Mouse (Mus musculus): ENCODE data around the gene Cmya5. TPM values are rescaled to one million over a fixed set of nuclear protein-coding genes. Genes with fewer than 3 reads are reported as not detected.

Gene Cmya5
- polyA plus RNA-seq, 1 experiment: 0.04 TPM

DNA sequence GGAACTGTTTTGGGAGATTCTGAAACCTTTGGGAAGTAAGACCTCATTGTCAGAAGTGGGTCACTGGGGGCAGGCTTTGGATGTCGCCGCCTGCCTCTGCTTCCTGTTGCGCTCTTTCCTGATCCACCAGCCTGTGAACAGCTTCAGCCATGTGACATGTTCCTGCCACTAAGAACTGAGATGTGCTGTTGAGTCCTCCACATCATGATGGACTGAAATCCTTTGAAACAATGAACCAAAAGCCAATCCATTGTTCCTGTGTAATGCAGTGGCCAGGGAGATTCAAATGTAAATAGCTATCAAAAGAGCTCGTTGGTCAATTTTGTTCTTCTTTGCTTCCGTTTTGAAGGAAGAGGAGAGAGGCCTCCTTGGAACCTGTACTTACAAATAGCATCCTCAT, 151.7 kb downstream of the Cmya5 start:
- Histone ChIP-seq H3K4me3 (ENCODE audit: low read depth, low read length) (no peak overlapping the region), H3K9me3 (replicated peaks; ENCODE audit: control insufficient read depth, insufficient read depth, low read length, poor library complexity, severe bottlenecking) (no peaks in the 10 kb centered on the region), H3K36me3 (ENCODE audit: control insufficient read depth, insufficient read depth, low read length, poor library complexity, severe bottlenecking) (no peaks in the 10 kb centered on the region), H3K9ac (ENCODE audit: low read depth, poor library complexity, severe bottlenecking) (no peak overlapping the region), H3K27me3 (ENCODE audit: control insufficient read depth, insufficient read depth, low read length, poor library complexity, severe bottlenecking) (no peaks in the 10 kb centered on the region), H3K4me1 (ENCODE audit: control insufficient read depth, insufficient read depth, low read length) (no peaks in the 10 kb centered on the region), H3K27ac (ENCODE audit: insufficient read depth, low read length) (no peak overlapping the region)
- no peak for TF ChIP-seq EP300 (IDR thresholded peaks at IDR 0.05; ENCODE audit: insufficient read depth, low read depth, low read length)
- no peak for TF ChIP-seq CTCF (IDR thresholded peaks at IDR 0.05; ENCODE audit: low read depth, low read length)
- TF ChIP-seq POLR2A (IDR thresholded peaks at IDR 0.05; ENCODE audit: insufficient read depth, low read length): no peak

Other genes starting within 250 kb of the Cmya5 start
- 100 and 103 TPM in 2 replicates for gene Tent2, start 47.7 kb upstream of the Cmya5 start, polyA plus RNA-seq (2011; ENCODE audit: insufficient read depth, insufficient read length, low read depth, missing spikeins)
- 23.9 and 27.4 TPM in 2 replicates for gene Homer1, start 154.9 kb upstream of the Cmya5 start, polyA plus RNA-seq (2011; ENCODE audit: insufficient read depth, insufficient read length, low read depth, missing spikeins)

All from ES-Bruce4 (cell line).